Mouse (Mus musculus) heart, embryonic 15.5 days (tissue): Measurements from ENCODE around the gene Slc25a13. TPM values are rescaled to one million over a fixed set of nuclear protein-coding genes. Genes with fewer than 3 reads are reported as not detected.

ENCODE experiments used
- ATAC-seq: fragments of 200-750 bp; cut with Nextera tagmentation; replicated peaks from 2 replicates; pipeline ENCODE4 v1.8.0; 2017; ENCODE audit warnings: low read depth, moderate TSS enrichment; ENCODE audit not compliant: insufficient number of reproducible peaks, insufficient read depth, low FRiP score
- H3K27ac ChIP-seq: fragments of 300-500 bp; sonication (generic); 2 replicates; pipeline ENCODE4 v1.5.1; 2015; ENCODE audit warnings: mild to moderate bottlenecking, inconsistent platforms
- H3K27me3 ChIP-seq: fragments of 300-500 bp; sonication (generic); 2 replicates; pipeline ENCODE4 v1.6.1; 2015; ENCODE audit warnings: inconsistent platforms
- H3K36me3 ChIP-seq: fragments of 300-500 bp; sonication (generic); 2 replicates; pipeline ENCODE4 v1.6.1; 2015; ENCODE audit warnings: mild to moderate bottlenecking, inconsistent platforms
- H3K4me1 ChIP-seq: fragments of 300-500 bp; sonication (generic); replicated peaks from 2 replicates; pipeline ENCODE4 v1.6.1; 2015; ENCODE audit warnings: inconsistent platforms
- H3K4me2 ChIP-seq: fragments of 300-500 bp; sonication (generic); 2 replicates; pipeline ENCODE4 v1.6.1; 2015; ENCODE audit warnings: inconsistent platforms, mild to moderate bottlenecking, moderate library complexity
- H3K4me3 ChIP-seq: fragments of 300-500 bp; sonication (generic); 2 replicates; pipeline ENCODE4 v1.5.1; 2015; ENCODE audit warnings: mild to moderate bottlenecking, inconsistent platforms
- H3K9ac ChIP-seq: fragments of 300-500 bp; sonication (generic); 2 replicates; pipeline ENCODE4 v1.6.1; 2015; ENCODE audit warnings: mild to moderate bottlenecking, inconsistent platforms
- H3K9me3 ChIP-seq: fragments of 300-500 bp; sonication (generic); replicated peaks from 2 replicates; pipeline ENCODE4 v1.6.1; 2016; ENCODE audit warnings: inconsistent platforms
- WGBS: fragments of 180-500 bp; shearing (Covaris S2); methylation state at CpG from one replicate; pipeline ENCODE4 v1.1.7; 2015; ENCODE audit warnings: mixed read lengths; 5-methylcytosine and 5-hydroxymethylcytosine counted together
- polyA plus RNA-seq: library from polyadenylated mRNA; unstranded; fragments of >200 nt; fragmentation: Nextera tagmentation; extraction: Ambion mirVana; gene quantifications from 2 replicates; pipeline ENCODE4 v1.2.1, GENCODE M21; 2015

The Slc25a13 gene
- polyA plus RNA-seq, 1 experiment from 2014 or later: 54.3 TPM

GRCm38 (mm10) chr6:6219661-6220370 lies 2.8 kb upstream of the Slc25a13 start:
- no peaks in the 10 kb centered on the region for H3K9me3 ChIP-seq
- no peak overlapping the region for H3K4me2 ChIP-seq
- H3K36me3 ChIP-seq: no peaks in the 10 kb centered on the region
- H3K27me3 ChIP-seq: no peaks in the 10 kb centered on the region
- no peak overlapping the region for H3K4me3 ChIP-seq
- no peak overlapping the region for H3K27ac ChIP-seq
- peaks cover 11% of the 10 kb centered on the region for H3K4me1 ChIP-seq
- no peak for ATAC-seq
- WGBS: 70% methylated on average over 12 of the region's 12 CpGs
- no peak overlapping the region for H3K9ac ChIP-seq

- peak overlapping the region; percentile 88 for H3K27ac ChIP-seq
- H3K27me3 ChIP-seq: no peaks in the 10 kb centered on the region
Observed at GRCm38 (mm10) chr6:6217286-6217625, 283 bp upstream of the Slc25a13 start.

GRCm38 (mm10) chr6:6216120-6216506 lies 860 bp downstream of the Slc25a13 start:
- H3K4me2 ChIP-seq: peak overlapping the region; percentile 87
- no peaks in the 10 kb centered on the region for H3K27me3 ChIP-seq
- H3K9me3 ChIP-seq: no peaks in the 10 kb centered on the region
- H3K4me1 ChIP-seq: peaks cover 33% of the 10 kb centered on the region
- H3K27ac ChIP-seq: peak overlapping the region; percentile 88
- ATAC-seq: no peak
- no peaks in the 10 kb centered on the region for H3K36me3 ChIP-seq
- peak overlapping the region; percentile 80 for H3K9ac ChIP-seq
- H3K4me3 ChIP-seq: peak overlapping the region; percentile 74
- 31% methylated on average over 5 of the region's 5 CpGs for WGBS

More at GRCm38 (mm10) chr6:6217286-6217625, 283 bp upstream of the Slc25a13 start:
- WGBS: 13% methylated on average over 5 of the region's 5 CpGs
- H3K9me3 ChIP-seq: no peaks in the 10 kb centered on the region
- peak overlapping the region; percentile 74 for H3K4me3 ChIP-seq
- peak overlapping the region; percentile 80 for H3K9ac ChIP-seq
- H3K4me1 ChIP-seq: peaks cover 23% of the 10 kb centered on the region
- no peak for ATAC-seq
- H3K36me3 ChIP-seq: no peaks in the 10 kb centered on the region
- H3K4me2 ChIP-seq: peak overlapping the region; percentile 87

- Histone ChIP-seq H3K4me3 (no peak overlapping the region), H3K9me3 (no peaks in the 10 kb centered on the region), H3K4me1 (peaks cover 53% of the 10 kb centered on the region), H3K9ac (no peak overlapping the region), H3K4me2 (peak overlapping the region; percentile 8; the same call in 1 of the 2 replicates), H3K27me3 (no peaks in the 10 kb centered on the region), H3K36me3 (no peaks in the 10 kb centered on the region), H3K27ac (peak overlapping the region; percentile 29)
- no peak for ATAC-seq
- 56% methylated on average over 8 of the region's 8 CpGs for WGBS
Observed at GRCm38 (mm10) chr6:6212360-6213310, 4.3 kb downstream of the Slc25a13 start.

GRCm38 (mm10) chr6:6211958-6212357 lies 5.0 kb downstream of the Slc25a13 start:
- Histone ChIP-seq H3K4me1 (peaks cover 51% of the 10 kb centered on the region), H3K9me3 (no peaks in the 10 kb centered on the region), H3K4me2 (no peak overlapping the region), H3K27ac (peak overlapping the region; percentile 29; the same call in 1 of the 2 replicates), H3K9ac (no peak overlapping the region), H3K4me3 (no peak overlapping the region), H3K36me3 (no peaks in the 10 kb centered on the region), H3K27me3 (no peaks in the 10 kb centered on the region)
- 46% methylated on average over 3 of the region's 3 CpGs for WGBS
- no peak for ATAC-seq

- no peak for ATAC-seq
- Histone ChIP-seq H3K27me3 (no peaks in the 10 kb centered on the region), H3K9me3 (no peaks in the 10 kb centered on the region), H3K9ac (no peak overlapping the region), H3K27ac (no peak overlapping the region), H3K4me1 (peaks cover 45% of the 10 kb centered on the region), H3K4me3 (no peak overlapping the region), H3K36me3 (no peaks in the 10 kb centered on the region), H3K4me2 (no peak overlapping the region)
- 88% methylated on average over 7 of the region's 7 CpGs for WGBS
Observed at GRCm38 (mm10) chr6:6210637-6211036, 6.3 kb downstream of the Slc25a13 start.

- Histone ChIP-seq H3K4me3 (no peak overlapping the region), H3K4me1 (peaks cover 41% of the 10 kb centered on the region), H3K27me3 (no peaks in the 10 kb centered on the region)
Observed at GRCm38 (mm10) chr6:6208351-6209059, 8.5 kb downstream of the Slc25a13 start.

GRCm38 (mm10) chr6:6207836-6208235 lies 9.1 kb downstream of the Slc25a13 start:
- Histone ChIP-seq H3K9me3 (no peaks in the 10 kb centered on the region), H3K4me1 (peaks cover 36% of the 10 kb centered on the region), H3K4me3 (no peak overlapping the region), H3K9ac (no peak overlapping the region), H3K36me3 (no peaks in the 10 kb centered on the region), H3K27me3 (no peaks in the 10 kb centered on the region), H3K4me2 (peak overlapping the region; percentile 16), H3K27ac (peak overlapping the region; percentile 17; the same call in 1 of the 2 replicates)
- WGBS: 51% methylated on average over 3 of the region's 3 CpGs
- ATAC-seq: no peak

More at GRCm38 (mm10) chr6:6208351-6209059, 8.5 kb downstream of the Slc25a13 start:
- ATAC-seq: 0 out of 2 replicates have a peak, but pooled peaks have one; percentile 44
- peak overlapping the region; percentile 16 for H3K4me2 ChIP-seq
- no peak overlapping the region for H3K9ac ChIP-seq
- 6% methylated on average over 4 of the region's 4 CpGs for WGBS
- no peaks in the 10 kb centered on the region for H3K9me3 ChIP-seq
- peak overlapping the region; percentile 17 for H3K27ac ChIP-seq
- no peaks in the 10 kb centered on the region for H3K36me3 ChIP-seq

- Histone ChIP-seq H3K27ac (no peak overlapping the region), H3K27me3 (no peaks in the 10 kb centered on the region), H3K9ac (no peak overlapping the region), H3K4me3 (no peak overlapping the region), H3K9me3 (no peaks in the 10 kb centered on the region), H3K4me2 (no peak overlapping the region), H3K36me3 (no peaks in the 10 kb centered on the region), H3K4me1 (peaks cover 32% of the 10 kb centered on the region)
- ATAC-seq: no peak
- WGBS: 67% methylated on average over 1 of the region's 1 CpGs
Observed at GRCm38 (mm10) chr6:6207395-6207794, 9.6 kb downstream of the Slc25a13 start.

GRCm38 (mm10) chr6:6205599-6206165 lies 11.3 kb downstream of the Slc25a13 start:
- H3K4me1 ChIP-seq: peaks cover 21% of the 10 kb centered on the region

More at GRCm38 (mm10) chr6:6205599-6206165, 11.3 kb downstream of the Slc25a13 start:
- H3K4me2 ChIP-seq: no peak overlapping the region
- H3K4me3 ChIP-seq: no peak overlapping the region
- H3K36me3 ChIP-seq: no peaks in the 10 kb centered on the region
- 86% methylated on average over 3 of the region's 3 CpGs for WGBS
- ATAC-seq: no peak
- H3K27ac ChIP-seq: no peak overlapping the region
- no peak overlapping the region for H3K9ac ChIP-seq
- H3K9me3 ChIP-seq: no peaks in the 10 kb centered on the region
- H3K27me3 ChIP-seq: no peaks in the 10 kb centered on the region
